Mouse (Mus musculus) natural killer cell, adult 2 months (primary cell): ENCODE results near the gene Cpne6.

Experiments used
- DNase-seq, 2 experiments: peaks; one replicate each; pipeline ENCODE4 v3.0.0; 2022; ENCODE audit warnings: low spot score in 2 of 2

Gene Cpne6

GRCm38 (mm10) chr14:55497449-55497821, 12.8 kb upstream of the Cpne6 start:
- DNase-seq: peak; percentile 76 to 88

GRCm38 (mm10) chr14:55505612-55506011, 4.6 kb upstream of the Cpne6 start:
- DNase-seq: no peak

- DNase-seq: no peak
Observed at GRCm38 (mm10) chr14:55507801-55508200, 2.4 kb upstream of the Cpne6 start.

- no peak for DNase-seq
Observed at GRCm38 (mm10) chr14:55509540-55509939, 705 bp upstream of the Cpne6 start.

GRCm38 (mm10) chr14:55511037-55511436, 792 bp downstream of the Cpne6 start:
- no peak for DNase-seq

GRCm38 (mm10) chr14:55513927-55514326, 3.7 kb downstream of the Cpne6 start:
- no peak for DNase-seq

- no peak for DNase-seq
Observed at GRCm38 (mm10) chr14:55515846-55516245, 5.6 kb downstream of the Cpne6 start.

- no peak for DNase-seq
Observed at GRCm38 (mm10) chr14:55518897-55519296, 8.7 kb downstream of the Cpne6 start.

GRCm38 (mm10) chr14:55519604-55520003, 9.4 kb downstream of the Cpne6 start:
- no peak for DNase-seq

GRCm38 (mm10) chr14:55520451-55521361, 10.5 kb downstream of the Cpne6 start:
- no peak for DNase-seq

- no peak for DNase-seq
Observed at GRCm38 (mm10) chr14:55524062-55524461, 13.8 kb downstream of the Cpne6 start.

GRCm38 (mm10) chr14:55524785-55525184, 14.5 kb downstream of the Cpne6 start, which contains the start of gene Nrl:
Gene Nrl, minus strand, starts transcription at chr14:55524981.
- DNase-seq: no peak

GRCm38 (mm10) chr14:55526674-55527073, 16.4 kb downstream of the Cpne6 start:
- DNase-seq: no peak

- peak in 1 of 2 experiments; percentile 34 for DNase-seq
Observed at GRCm38 (mm10) chr14:55527940-55528339, 17.7 kb downstream of the Cpne6 start.

- peak in 1 of 2 experiments; percentile 41 for DNase-seq
Observed at GRCm38 (mm10) chr14:55536116-55536745, 26.0 kb downstream of the Cpne6 start.

GRCm38 (mm10) chr14:55540067-55540786, 30.0 kb downstream of the Cpne6 start, which contains the start of gene Pck2:
Gene Pck2, plus strand, starts transcription at chr14:55540266.
- peak; percentile 77 for DNase-seq

GRCm38 (mm10) chr14:55540787-55541321, 30.6 kb downstream of the Cpne6 start:
- peak; percentile 12 to 62 for DNase-seq

- no peak for DNase-seq
Observed at GRCm38 (mm10) chr14:55542268-55542667, 32.0 kb downstream of the Cpne6 start.

GRCm38 (mm10) chr14:55544334-55544733, 34.1 kb downstream of the Cpne6 start:
- DNase-seq: no peak

- DNase-seq: no peak
Observed at GRCm38 (mm10) chr14:55550191-55550590, 39.9 kb downstream of the Cpne6 start.

- no peak for DNase-seq
Observed at GRCm38 (mm10) chr14:55551347-55551746, 41.1 kb downstream of the Cpne6 start.

- DNase-seq: no peak
Observed at GRCm38 (mm10) chr14:55551794-55552193, 41.5 kb downstream of the Cpne6 start.
